26 mouse cellular contexts compared by ENCODE assay signal in the genomic region with DNA sequence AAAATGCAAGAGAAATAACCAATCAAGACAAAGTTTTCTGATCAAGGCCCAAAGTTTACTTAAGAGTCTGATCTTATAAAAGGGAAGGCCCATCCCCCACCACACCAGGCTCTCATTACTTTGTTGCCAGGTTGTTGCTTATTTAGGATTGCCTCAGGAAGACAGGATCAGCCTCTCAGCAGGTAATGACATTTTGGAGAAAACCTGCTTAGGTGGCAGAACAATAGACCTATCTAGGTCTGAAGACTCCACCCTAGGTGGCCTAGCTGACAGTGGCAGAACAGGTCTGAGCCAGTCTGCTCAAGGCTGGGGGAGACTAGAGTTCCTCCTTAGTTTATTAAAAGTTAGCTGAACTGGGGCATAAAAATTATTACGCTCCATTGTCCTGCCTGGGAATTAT.
"Had no signal": no experiment of that assay in that cellular context is flagged by ENCODE, and none has a peak within 500 bp of the region (broad histone marks: within the 10 kb centered on the region; RNA-seq: fewer than 3 reads in every experiment).

No protein-coding gene starts in this region.

- H3K9me3 ChIP-seq: liver, embryonic 13.5 days; liver, embryonic 15.5 days; lung, embryonic 15.5 days; midbrain, embryonic 15.5 days had no signal

- H3K27me3 ChIP-seq: limb, embryonic 12.5 days; limb, embryonic 13.5 days; limb, embryonic 15.5 days; liver, embryonic 12.5 days; liver, embryonic 13.5 days; liver, embryonic 15.5 days; lung, embryonic 15.5 days; megakaryocyte, embryonic 14.5 days; midbrain, embryonic 12.5 days; midbrain, embryonic 13.5 days; midbrain, embryonic 15.5 days had no signal

- H3K36me3 ChIP-seq: limb, embryonic 12.5 days; limb, embryonic 13.5 days; limb, embryonic 15.5 days; liver, embryonic 12.5 days; liver, embryonic 13.5 days; liver, embryonic 15.5 days; lung, embryonic 15.5 days; midbrain, embryonic 10.5 days; midbrain, embryonic 12.5 days; midbrain, embryonic 13.5 days; midbrain, embryonic 15.5 days had no signal

- H3K4me3 ChIP-seq: limb, embryonic 12.5 days; limb, embryonic 13.5 days; limb, embryonic 15.5 days; liver, embryonic 12.5 days; liver, embryonic 13.5 days; liver, embryonic 15.5 days; lung, embryonic 15.5 days; megakaryocyte, embryonic 14.5 days; midbrain, embryonic 10.5 days; midbrain, embryonic 12.5 days; midbrain, embryonic 13.5 days; midbrain, embryonic 15.5 days; myocyte had no signal

- DNase-seq: left cerebral cortex, postnatal 4 days; liver; liver, embryonic 13.5 days; liver, postnatal 0 days; lung, adult 18-20 months; lung, adult 2 months; lung, embryonic 14.5 days; lung, postnatal 10 days; lung, postnatal 14 days; lung, postnatal 36 days; lung, postnatal 4 days; midbrain, embryonic 14.5 days had no signal

- H3K27ac ChIP-seq: limb, embryonic 12.5 days; limb, embryonic 13.5 days; limb, embryonic 15.5 days; liver, embryonic 12.5 days; liver, embryonic 13.5 days; liver, embryonic 14.5 days; liver, embryonic 15.5 days; lung, embryonic 15.5 days; macrophage; midbrain, embryonic 10.5 days; midbrain, embryonic 12.5 days; midbrain, embryonic 13.5 days; midbrain, embryonic 15.5 days had no signal

- H3K4me1 ChIP-seq: limb, embryonic 12.5 days; limb, embryonic 13.5 days; limb, embryonic 15.5 days; liver, embryonic 12.5 days; liver, embryonic 13.5 days; liver, embryonic 15.5 days; lung, embryonic 15.5 days; megakaryocyte, embryonic 14.5 days; midbrain, embryonic 10.5 days; midbrain, embryonic 12.5 days; midbrain, embryonic 13.5 days; midbrain, embryonic 15.5 days had no signal
